Mouse (Mus musculus) neural tube, embryonic 11.5 days (tissue): ENCODE data around the gene Prelid3b. TPM values are rescaled to one million over a fixed set of nuclear protein-coding genes. Genes with fewer than 3 reads are reported as not detected.

Experiments used
- ATAC-seq: fragments of 200-750 bp; cut with Nextera tagmentation; 2 replicates; pipeline ENCODE4 v1.8.0; 2017; ENCODE audit warnings: moderate number of reproducible peaks, mild to moderate bottlenecking, moderate TSS enrichment, moderate library complexity; ENCODE audit not compliant: insufficient read depth, low FRiP score, low TSS enrichment
- DNase-seq: peaks from one replicate; pipeline ENCODE4 v3.0.0-alpha.2; 2015; ENCODE audit warnings: low spot score
- H3K27ac ChIP-seq: fragments of 300-500 bp; sonication (generic); 2 replicates; pipeline ENCODE4 v1.5.1; 2014; ENCODE audit warnings: low read depth, mild to moderate bottlenecking, low read length
- H3K27me3 ChIP-seq: fragments of 300-500 bp; sonication (generic); 2 replicates; pipeline ENCODE4 v1.6.1; 2014; ENCODE audit warnings: mild to moderate bottlenecking, low read length, mixed read lengths; ENCODE audit not compliant: control insufficient read depth, insufficient read depth
- H3K36me3 ChIP-seq: fragments of 300-500 bp; sonication (generic); 2 replicates; pipeline ENCODE4 v1.6.1; 2014; ENCODE audit warnings: mild to moderate bottlenecking, low read length, moderate library complexity, mixed read lengths; ENCODE audit not compliant: control insufficient read depth, insufficient read depth
- H3K4me1 ChIP-seq: fragments of 300-500 bp; sonication (generic); 2 replicates; pipeline ENCODE4 v1.6.1; 2014; ENCODE audit warnings: low read length, mixed read lengths; ENCODE audit not compliant: control insufficient read depth, insufficient read depth
- H3K4me2 ChIP-seq: fragments of 300-500 bp; sonication (generic); 2 replicates; pipeline ENCODE4 v1.6.1; 2014; ENCODE audit warnings: low read depth, mild to moderate bottlenecking, moderate library complexity
- H3K4me3 ChIP-seq: fragments of 300-500 bp; sonication (generic); 2 replicates; pipeline ENCODE4 v1.5.1; 2014; ENCODE audit warnings: low read depth, low read length
- H3K9ac ChIP-seq: fragments of 300-500 bp; sonication (generic); 2 replicates; pipeline ENCODE4 v1.6.1; 2014; ENCODE audit warnings: mild to moderate bottlenecking, low read length
- H3K9me3 ChIP-seq: fragments of 300-500 bp; sonication (generic); 2 replicates; pipeline ENCODE4 v1.6.1; 2016; ENCODE audit warnings: low read length; ENCODE audit not compliant: control insufficient read depth
- WGBS: fragments of 180-500 bp; shearing (Covaris S2); extraction: QIAGEN DNeasy Blood & Tissue Kit; methylation state at CpG from one replicate; pipeline ENCODE4 v1.1.7; 2014; 5-methylcytosine and 5-hydroxymethylcytosine counted together
- polyA plus RNA-seq: library from polyadenylated mRNA; unstranded; fragments of >200 nt; fragmentation: Nextera tagmentation; extraction: Ambion mirVana; gene quantifications from 2 replicates; pipeline ENCODE4 v1.2.1, GENCODE M21; 2014

Prelid3b gene
- polyA plus RNA-seq, 1 experiment from 2014 or later: 121 TPM

- 72% methylated on average over 5 of the region's 5 CpGs for WGBS
- Histone ChIP-seq H3K9ac (no peak overlapping the region), H3K4me3 (no peak overlapping the region), H3K9me3 (no peaks in the 10 kb centered on the region), H3K27me3 (no peaks in the 10 kb centered on the region), H3K27ac (no peak overlapping the region), H3K4me2 (no peak overlapping the region), H3K4me1 (no peaks in the 10 kb centered on the region), H3K36me3 (no peaks in the 10 kb centered on the region)
- ATAC-seq (no peak), DNase-seq (no peak)
These were observed 29.4 kb upstream of the Prelid3b start for GRCm38 (mm10) chr2:174502321-174502720.

- 89% methylated on average over 8 of the region's 8 CpGs for WGBS
- no peak overlapping the region for H3K27ac ChIP-seq
- ATAC-seq: no peak
- no peaks in the 10 kb centered on the region for H3K4me1 ChIP-seq
- DNase-seq: no peak
- H3K27me3 ChIP-seq: no peaks in the 10 kb centered on the region
- H3K4me2 ChIP-seq: no peak overlapping the region
- no peak overlapping the region for H3K9ac ChIP-seq
- no peaks in the 10 kb centered on the region for H3K9me3 ChIP-seq
- no peaks in the 10 kb centered on the region for H3K36me3 ChIP-seq
- no peak overlapping the region for H3K4me3 ChIP-seq
These were observed 28.6 kb upstream of the Prelid3b start for GRCm38 (mm10) chr2:174501517-174501916.

GRCm38 (mm10) chr2:174500814-174501503, 28.1 kb upstream of the Prelid3b start:
- H3K27ac ChIP-seq: no peak overlapping the region

GRCm38 (mm10) chr2:174492858-174493257, 20.0 kb upstream of the Prelid3b start:
- Histone ChIP-seq H3K9me3 (no peaks in the 10 kb centered on the region), H3K9ac (no peak overlapping the region), H3K4me3 (no peak overlapping the region), H3K27ac (no peak overlapping the region), H3K27me3 (no peaks in the 10 kb centered on the region), H3K4me2 (no peak overlapping the region), H3K4me1 (no peaks in the 10 kb centered on the region), H3K36me3 (no peaks in the 10 kb centered on the region)
- WGBS: 63% methylated on average over 2 of the region's 2 CpGs
- ATAC-seq (no peak), DNase-seq (no peak)

More at GRCm38 (mm10) chr2:174500814-174501503, 28.1 kb upstream of the Prelid3b start:
- no peak overlapping the region for H3K9ac ChIP-seq
- WGBS: 85% methylated on average over 14 of the region's 14 CpGs
- H3K4me2 ChIP-seq: no peak overlapping the region
- no peaks in the 10 kb centered on the region for H3K27me3 ChIP-seq
- H3K4me3 ChIP-seq: no peak overlapping the region
- no peaks in the 10 kb centered on the region for H3K36me3 ChIP-seq
- ATAC-seq (0 out of 2 replicates have a peak, but pooled peaks have one; percentile 20), DNase-seq (no peak)
- H3K4me1 ChIP-seq: no peaks in the 10 kb centered on the region
- no peaks in the 10 kb centered on the region for H3K9me3 ChIP-seq

GRCm38 (mm10) chr2:174487005-174487404, 14.1 kb upstream of the Prelid3b start:
- H3K27me3 ChIP-seq: no peaks in the 10 kb centered on the region
- no peaks in the 10 kb centered on the region for H3K36me3 ChIP-seq
- no peak overlapping the region for H3K4me3 ChIP-seq
- no peaks in the 10 kb centered on the region for H3K4me1 ChIP-seq
- no peak for DNase-seq
- H3K9ac ChIP-seq: no peak overlapping the region
- H3K4me2 ChIP-seq: no peak overlapping the region
- WGBS: 90% methylated on average over 5 of the region's 5 CpGs
- no peak for ATAC-seq
- H3K9me3 ChIP-seq: no peaks in the 10 kb centered on the region
- H3K27ac ChIP-seq: no peak overlapping the region

- DNase-seq (no peak), ATAC-seq (no peak)
- no peak overlapping the region for H3K4me2 ChIP-seq
- no peaks in the 10 kb centered on the region for H3K4me1 ChIP-seq
- no peaks in the 10 kb centered on the region for H3K27me3 ChIP-seq
- WGBS: 81% methylated on average over 5 of the region's 5 CpGs
- H3K9ac ChIP-seq: no peak overlapping the region
- H3K27ac ChIP-seq: no peak overlapping the region
- H3K9me3 ChIP-seq: no peaks in the 10 kb centered on the region
- H3K36me3 ChIP-seq: no peaks in the 10 kb centered on the region
- no peak overlapping the region for H3K4me3 ChIP-seq
These were observed 5.9 kb upstream of the Prelid3b start for GRCm38 (mm10) chr2:174478746-174479145.

GRCm38 (mm10) chr2:174477543-174478319, 4.8 kb upstream of the Prelid3b start:
- Histone ChIP-seq H3K4me1 (no peaks in the 10 kb centered on the region), H3K36me3 (no peaks in the 10 kb centered on the region), H3K4me3 (no peak overlapping the region), H3K27me3 (no peaks in the 10 kb centered on the region), H3K9ac (no peak overlapping the region), H3K9me3 (no peaks in the 10 kb centered on the region), H3K27ac (no peak overlapping the region), H3K4me2 (no peak overlapping the region)
- 81% methylated on average over 3 of the region's 3 CpGs for WGBS
- ATAC-seq (no peak), DNase-seq (no peak)

GRCm38 (mm10) chr2:174473550-174473927, 658 bp upstream of the Prelid3b start:
- WGBS: 85% methylated on average over 5 of the region's 5 CpGs
- Histone ChIP-seq H3K4me1 (peaks cover 4% of the 10 kb centered on the region; the same call in 1 of the 2 replicates), H3K36me3 (no peaks in the 10 kb centered on the region), H3K9me3 (no peaks in the 10 kb centered on the region), H3K9ac (peak overlapping the region; percentile 52; the same call in 1 of the 2 replicates), H3K27ac (no peak overlapping the region), H3K4me2 (peak overlapping the region; percentile 49), H3K27me3 (no peaks in the 10 kb centered on the region), H3K4me3 (peak overlapping the region; percentile 61)
- DNase-seq (no peak), ATAC-seq (no peak)
